Mouse (Mus musculus) spleen, adult 18-20 months (tissue): ENCODE data around the gene Ntrk3.

Experiments
- DNase-seq, 2 experiments: peaks; one replicate each; pipeline ENCODE4 v3.0.0; 2022; ENCODE audit warnings: mixed read lengths in 2 of 2

Ntrk3 gene

DNA sequence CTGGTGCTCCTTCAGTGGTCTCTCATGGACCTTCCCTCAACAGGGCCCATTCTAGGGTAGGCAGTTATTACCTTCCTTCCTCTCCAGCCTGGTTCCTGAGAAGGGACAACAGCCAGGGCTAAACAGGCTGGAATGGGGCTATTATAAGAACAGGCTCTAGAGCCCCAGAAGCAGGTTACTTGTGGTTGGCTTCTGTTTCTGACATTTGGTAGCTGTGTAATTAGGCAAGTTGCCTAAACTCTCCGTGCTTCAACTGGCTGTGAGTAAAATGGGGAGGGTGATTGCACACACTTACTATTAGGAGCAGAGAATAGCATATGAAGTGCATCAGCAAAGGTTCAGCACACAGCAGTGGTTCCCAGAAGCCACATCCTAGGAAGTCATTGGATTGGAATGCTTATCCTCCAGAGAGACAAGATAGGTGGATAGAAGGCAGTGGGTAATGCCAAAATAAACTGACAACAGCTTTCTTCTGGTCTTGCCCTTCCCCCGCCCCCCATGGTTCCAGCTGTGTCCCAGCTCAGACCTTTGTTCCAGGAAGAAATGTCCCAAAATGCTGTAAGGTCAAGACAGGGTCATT, 230.7 kb downstream of the Ntrk3 start:
- DNase-seq, result no peak

DNA sequence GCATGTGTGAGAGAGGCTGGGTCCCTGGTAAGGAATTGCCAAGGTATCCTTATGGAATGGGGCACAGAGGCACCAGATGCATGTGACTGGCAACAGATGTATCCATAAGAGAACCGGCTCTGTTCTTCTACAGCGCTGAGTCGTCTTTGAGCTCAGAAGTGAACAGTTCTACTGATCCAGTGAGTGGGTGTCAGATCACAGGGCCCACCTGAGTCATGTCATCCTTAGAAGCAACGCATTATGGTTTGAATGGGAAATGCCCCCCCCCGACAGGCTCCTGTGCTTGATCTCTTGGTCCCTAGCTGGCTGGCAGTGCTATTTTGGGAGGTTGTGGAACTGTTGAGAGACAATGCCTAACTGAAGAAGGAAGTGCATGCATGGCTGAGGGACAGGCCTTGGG, 236.9 kb downstream of the Ntrk3 start:
- no peak for DNase-seq

DNA sequence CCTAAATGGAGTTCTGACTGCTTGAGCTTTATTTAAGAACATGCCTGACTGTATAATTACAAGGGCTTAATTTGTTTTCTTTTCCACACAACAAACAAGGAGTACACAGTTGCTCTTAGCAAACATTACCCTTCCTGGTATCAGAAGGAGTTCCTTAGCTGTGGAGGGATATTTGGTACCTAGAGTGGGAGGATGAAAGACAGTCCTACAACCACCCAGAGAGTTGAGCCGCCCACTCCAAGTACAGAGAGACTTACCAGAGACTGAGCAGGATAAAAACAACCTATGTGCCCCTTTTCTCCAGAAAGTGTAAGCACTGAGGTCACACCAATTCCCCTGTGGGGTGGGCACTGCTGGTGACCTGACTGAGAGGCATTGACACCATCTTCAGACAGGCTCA, 237.8 kb downstream of the Ntrk3 start:
- DNase-seq, result no peak

DNA sequence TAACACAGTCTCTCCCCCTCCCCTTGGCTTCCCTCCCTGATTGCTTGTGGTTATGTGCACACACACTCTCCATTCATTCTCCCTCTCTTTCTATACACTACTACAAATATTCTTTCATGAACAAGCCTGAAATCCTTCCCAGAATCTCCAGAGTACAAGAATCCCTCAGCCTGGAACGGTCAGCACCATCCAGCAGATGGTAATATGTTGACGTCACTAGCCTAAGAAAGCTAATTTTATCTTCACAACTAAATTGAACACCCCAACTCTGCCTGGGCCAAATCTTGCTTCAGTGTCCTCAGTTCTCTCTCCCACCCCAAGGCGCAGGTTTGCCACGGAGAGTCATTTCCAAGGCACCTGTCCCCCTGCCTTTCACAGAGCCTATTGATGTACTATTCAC, 239.5 kb downstream of the Ntrk3 start:
- no peak for DNase-seq

DNA sequence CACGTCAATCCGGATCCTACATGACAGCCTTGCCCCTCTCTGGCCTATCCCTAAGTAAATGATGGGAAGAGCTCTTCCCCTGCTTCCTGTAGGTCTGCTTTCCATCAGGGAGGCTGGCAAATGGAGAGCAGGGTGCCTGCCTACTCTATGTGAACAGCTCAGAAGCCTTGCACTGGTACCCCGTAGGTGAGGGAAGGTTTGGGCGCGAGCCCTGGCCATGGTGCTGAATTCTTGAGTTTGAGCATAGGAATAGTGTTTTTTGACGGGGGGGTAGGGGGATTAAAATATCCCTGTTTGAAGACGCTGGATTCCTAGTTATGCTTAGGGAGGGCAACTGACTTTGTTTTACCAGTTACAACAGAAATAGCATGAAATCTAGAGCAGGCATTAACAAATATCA, 240.0 kb downstream of the Ntrk3 start:
- no peak for DNase-seq

DNA sequence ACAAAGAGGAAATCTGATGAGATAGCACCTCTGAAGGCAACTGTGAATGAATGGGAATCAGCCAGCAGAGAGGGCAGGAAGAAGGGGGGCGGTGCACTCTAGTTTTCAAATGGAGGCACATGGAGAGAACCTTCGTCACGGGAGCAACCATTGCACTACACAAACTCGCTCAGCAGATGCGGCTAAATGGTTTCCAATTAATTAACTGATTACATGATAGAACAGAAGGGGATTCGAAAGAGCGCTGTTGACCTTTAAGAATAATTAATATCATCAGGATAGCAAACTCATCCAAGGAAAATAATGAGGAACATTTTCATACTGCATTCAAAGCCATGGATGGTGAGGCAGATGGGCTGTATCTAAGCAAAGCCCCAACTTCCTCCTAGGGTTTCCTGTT, 244.2 kb downstream of the Ntrk3 start:
- DNase-seq, result no peak

DNA sequence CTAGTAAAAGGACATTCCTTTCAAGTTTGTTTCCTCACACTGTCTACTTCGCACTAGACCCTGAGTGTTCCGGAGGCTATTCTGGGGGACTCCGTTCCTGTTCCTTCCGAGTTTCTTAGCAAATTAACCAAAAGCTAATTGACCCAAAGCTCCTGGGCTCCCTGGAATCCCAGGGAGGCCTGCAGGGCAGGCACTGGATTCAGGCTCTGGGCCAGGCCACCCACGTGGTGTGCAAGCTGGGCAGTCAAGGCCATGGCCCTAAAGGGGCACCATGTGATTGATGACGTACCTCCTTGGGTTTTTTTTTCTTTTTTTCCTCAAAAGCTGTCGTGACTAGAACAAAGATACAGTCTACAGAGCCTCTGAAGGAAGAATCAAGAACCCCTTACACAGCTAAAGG, 246.6 kb downstream of the Ntrk3 start:
- no peak for DNase-seq

DNA sequence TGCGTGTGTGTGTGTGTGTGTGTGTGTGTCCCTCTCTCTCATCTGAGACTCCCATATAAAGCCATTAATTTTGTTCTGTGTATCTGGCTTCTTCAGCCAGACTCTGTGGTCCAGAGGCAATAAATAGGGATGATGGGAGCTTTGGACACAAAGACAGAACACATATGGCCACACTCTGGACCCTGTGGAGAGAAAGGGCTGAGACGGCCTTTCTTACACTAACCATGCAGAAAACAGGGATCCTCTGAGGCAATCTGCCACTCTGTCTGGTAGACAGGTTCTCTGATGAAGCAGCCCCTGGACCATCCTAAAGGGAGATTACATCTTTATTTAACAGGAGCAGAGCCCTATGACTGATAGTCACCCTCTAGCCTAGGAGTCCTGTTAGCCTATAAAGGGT, 253.5 kb downstream of the Ntrk3 start:
- no peak for DNase-seq

DNA sequence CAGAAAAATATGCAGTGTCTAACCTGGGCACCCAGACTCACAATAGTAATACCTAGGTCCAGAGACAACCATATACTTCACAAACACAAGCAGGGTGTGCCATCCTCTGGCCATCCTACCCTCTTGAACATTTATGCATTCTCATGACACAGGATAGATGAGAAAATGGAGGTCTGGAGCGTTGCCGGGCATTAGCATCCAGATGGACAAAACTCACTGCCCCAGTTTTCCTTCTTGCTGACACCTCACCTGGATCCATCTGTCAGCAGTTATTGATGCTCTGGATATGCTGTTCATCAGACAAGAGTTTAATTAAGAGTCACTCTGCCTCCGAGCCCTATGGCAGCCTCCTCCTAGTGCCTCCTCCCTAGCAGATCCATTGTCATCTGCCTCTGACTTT, 254.1 kb downstream of the Ntrk3 start:
- DNase-seq, result no peak

DNA sequence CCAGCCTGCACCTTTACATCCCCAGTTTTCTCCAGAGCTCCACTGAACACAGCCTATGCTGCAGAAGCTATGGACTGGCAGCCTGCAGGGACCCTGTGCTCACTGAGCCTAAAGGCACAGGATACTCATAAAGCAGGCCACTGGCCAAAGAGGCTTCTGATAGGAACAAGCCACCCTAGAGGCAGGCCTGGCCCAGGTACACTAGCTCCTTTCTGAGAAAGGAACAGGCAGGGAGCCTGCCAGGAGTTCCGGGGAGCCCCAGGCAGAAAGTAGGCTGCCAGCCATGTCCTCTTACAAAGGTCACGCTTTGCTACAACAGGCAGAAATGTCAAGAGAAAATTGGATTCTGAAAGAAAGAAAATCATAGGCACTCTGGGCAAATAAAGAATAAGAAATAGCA, 254.8 kb downstream of the Ntrk3 start:
- DNase-seq, result no peak

DNA sequence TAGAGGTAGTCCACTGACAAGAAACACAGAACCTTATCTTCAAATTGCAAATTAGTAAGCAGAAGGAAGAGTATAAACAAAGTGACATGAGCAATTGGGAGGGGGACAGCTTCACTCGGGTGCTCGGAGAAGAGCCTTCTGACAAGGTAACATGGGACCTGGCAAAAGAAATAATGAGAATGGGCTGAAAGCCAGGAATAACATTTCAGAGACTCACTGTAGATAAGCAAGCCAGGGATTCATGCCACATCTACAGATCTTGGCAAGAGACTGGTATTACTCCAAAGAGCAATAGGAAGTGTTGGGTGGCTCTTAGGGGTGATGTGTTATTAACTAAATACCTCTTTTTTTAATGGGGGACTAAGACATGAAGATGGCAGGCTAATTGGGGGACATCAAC, 258.9 kb downstream of the Ntrk3 start:
- no peak for DNase-seq

DNA sequence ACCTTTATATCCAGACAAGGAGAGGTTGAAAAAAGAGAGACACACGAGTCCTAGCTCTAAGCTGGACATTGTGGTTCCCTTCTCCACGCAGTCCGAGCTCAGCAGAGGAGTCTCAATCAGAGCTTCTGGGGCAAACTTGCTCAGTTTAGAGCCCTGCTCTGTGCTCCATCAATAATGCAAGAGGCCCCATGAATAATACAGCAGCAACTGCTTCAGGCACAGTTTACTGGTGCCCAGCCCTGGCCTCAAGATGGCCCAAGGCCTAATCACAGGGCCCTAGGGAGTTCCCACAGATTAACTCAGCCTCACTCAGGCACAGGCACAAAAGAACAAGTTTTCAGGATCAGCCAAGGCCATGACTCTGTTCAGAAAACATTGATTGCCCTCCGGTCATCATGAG, 266.1 kb downstream of the Ntrk3 start:
- no peak for DNase-seq

DNA sequence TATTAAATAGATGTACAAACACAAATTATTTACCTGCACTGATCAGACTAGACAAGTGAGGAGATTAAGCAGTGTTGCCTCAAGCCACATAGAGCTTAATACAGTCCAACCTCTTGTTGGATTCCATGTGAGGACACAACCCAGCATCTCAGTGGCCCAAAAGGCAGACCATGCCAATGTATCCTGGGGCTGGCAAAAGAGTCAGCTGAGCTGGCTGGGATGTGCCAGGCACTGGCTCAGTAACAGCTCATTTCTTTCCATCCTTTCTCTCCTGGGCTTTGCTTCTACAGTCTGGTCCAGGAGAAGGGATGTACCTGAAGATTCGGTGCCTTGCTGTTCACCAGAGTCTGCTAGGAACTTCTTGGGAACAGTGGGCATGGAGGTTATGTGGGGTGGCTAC, 266.5 kb downstream of the Ntrk3 start:
- no peak for DNase-seq

DNA sequence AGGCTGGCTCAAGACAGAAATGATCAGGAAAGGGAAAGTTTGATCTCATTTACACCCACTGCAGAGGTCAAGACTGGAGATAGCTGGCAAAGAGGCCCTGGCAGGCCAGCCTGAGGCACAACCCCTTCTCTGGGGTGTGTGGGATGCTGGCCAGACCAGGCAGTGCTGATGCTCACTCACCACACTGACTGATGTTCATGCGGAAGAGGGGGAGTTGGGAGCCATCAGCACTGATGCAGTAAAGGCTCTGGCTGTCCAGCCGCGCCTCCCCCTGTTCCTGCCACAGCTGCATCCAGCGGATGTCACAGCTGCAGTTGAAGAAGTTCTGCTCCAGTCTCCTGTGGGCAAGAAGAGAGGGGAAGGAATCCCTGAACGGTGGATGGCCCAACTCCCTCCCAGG, 275.2 kb downstream of the Ntrk3 start:
- DNase-seq, result no peak

DNA sequence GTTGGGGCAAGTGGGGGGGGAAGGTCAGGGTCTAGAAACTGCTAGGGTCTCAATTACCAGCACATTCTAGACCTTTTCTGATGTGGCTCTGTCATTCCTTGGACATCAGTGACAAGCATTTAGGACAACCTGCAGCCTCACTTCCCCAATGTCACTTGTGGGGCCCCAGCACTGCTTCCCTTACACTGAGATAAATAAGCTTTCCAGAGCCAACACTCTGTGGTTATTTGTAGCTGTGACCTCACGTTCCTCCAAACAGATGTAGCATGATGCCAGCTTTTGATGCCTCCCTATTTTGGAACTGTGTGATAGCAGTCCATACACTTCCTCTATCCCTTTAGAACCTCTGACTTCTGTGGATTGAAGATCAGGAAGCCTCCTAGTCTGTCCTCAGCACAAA, 278.8 kb downstream of the Ntrk3 start:
- no peak for DNase-seq

DNA sequence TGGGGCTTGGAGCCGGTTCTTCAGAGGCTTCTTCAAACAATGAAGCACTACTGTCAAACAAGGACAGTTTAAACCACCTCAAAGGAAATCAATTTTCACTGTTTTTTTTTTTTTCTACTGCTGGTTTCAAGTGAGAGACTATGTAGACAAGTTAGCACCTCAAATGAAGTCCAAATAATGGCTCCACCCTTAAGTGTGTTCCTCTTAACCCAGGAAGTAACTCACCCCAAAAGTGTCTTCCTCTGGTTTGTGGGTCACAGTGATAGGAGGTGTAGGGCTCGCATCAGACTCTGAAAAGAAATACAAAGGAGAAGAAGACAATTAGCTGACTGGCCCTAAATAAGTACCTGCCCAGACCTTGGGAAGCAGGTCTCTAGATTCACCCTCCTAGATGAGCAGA, 286.1 kb downstream of the Ntrk3 start:
- DNase-seq, result no peak

DNA sequence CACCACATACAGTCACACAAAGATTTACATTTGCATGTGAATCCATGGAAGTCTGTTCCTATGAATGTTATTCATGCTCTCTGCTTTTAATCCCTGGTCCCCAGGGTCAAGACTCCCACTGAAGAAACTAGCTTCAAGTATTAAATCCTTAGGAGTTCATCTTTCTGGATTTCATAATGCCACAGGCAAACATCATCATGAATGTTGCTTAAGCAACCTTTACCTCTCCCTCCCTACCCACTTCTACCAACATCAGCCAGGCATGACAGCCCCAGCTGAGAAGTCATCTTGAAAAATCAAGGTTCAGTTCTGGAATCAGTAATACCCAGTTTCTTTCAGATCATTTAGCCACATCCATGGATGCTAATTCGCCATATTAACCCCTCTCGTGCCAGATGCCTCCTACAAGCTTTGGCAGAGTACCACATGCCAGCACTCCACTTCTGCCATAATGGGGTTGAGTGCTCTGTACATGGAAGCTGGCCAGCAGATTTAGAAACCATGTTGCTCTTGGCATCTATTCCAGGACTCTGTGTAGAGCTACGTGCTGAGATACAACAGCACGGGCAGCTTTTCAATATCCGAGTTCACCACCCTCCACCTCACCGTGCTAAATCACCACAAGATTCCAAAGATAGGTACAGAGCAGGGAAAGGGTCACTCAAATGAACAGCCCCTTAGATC, 287.8 kb downstream of the Ntrk3 start:
- no peak for DNase-seq

DNA sequence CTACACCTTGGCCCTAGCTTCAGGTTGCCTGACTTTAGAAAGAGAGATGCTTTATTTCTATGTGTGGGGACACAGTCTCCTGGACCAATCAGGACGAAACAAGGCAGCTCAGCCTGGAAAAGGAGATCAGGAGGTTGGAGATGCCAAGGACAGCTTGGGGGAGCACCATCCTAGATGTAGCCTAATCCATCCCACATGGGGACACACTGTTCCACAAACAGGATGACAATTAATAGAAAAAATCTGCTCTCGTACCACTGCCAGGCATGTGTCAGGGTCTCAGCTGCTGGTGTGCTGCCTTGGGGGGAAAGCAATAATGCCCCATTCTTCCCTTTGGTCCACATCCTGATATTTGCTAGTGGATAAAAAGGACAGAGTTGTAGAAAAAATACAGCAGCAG, 289.0 kb downstream of the Ntrk3 start:
- no peak for DNase-seq

DNA sequence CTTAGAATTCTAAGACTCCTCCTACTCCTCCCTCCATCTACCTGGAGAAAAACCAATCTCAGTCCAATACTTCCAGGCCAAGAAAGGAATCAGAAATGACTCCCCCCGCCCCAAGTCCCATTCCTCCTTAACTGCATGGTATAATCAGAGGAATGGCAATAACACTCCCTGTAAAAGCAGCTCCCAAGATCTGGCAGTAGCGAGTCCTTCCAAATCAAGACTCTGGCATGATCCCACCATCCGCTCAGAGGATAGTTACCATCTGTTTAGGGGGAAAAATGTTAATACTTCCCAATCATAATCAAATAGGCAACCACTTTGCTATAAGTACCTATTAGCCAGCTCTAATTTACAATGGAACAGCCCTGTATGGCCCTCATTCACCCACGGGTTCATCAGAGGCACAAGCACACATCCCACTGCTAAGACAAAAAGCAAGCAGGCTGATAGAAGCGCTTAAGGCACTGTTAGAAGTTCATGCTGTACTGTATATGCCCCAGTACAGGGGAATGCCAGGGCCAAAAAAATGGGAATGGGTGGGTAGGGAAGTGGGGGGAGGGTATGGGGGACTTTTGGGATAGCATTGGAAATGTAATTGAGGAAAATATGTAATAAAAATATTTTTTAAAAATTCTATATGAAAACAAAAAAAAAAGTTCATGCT, 294.3 kb downstream of the Ntrk3 start:
- no peak for DNase-seq

DNA sequence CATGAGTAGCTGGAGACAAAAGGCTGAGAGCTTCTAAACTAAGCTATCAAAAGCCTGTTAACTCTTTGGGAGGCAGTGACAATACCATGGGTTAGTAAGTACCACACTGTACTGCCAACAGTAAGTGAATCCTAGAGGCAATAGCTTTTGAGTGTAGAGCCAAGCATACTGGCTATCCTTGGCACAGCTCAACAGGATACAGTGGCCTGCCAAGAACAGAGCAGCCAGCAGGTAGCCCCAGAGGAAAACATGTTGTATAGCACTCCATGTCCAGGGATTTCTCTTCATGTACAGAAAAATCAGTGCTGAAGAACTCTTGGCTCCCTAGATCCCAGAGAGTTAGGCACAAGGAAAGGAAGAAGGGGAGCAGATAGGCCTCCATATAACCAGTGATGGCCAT, 296.1 kb downstream of the Ntrk3 start:
- DNase-seq, result no peak

DNA sequence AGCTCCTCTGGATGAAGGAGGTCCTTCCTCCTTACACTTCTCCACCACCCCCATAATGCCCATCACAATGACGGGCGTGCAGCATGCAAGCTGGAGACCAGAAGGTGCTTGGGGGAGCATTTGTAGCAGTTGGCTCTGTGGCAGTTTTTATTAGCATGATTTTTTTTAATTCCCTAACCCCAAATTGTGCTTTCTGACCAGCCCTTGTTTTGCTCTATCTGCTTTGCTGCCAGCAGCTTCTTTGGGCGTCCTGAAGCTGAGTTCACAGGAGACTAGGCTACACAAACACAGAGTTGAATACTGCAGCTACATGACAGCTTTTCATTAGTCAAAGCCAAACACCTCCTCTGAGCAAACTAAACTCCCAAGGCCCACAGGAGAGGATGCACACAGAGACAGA, 296.9 kb downstream of the Ntrk3 start:
- DNase-seq, result no peak

DNA sequence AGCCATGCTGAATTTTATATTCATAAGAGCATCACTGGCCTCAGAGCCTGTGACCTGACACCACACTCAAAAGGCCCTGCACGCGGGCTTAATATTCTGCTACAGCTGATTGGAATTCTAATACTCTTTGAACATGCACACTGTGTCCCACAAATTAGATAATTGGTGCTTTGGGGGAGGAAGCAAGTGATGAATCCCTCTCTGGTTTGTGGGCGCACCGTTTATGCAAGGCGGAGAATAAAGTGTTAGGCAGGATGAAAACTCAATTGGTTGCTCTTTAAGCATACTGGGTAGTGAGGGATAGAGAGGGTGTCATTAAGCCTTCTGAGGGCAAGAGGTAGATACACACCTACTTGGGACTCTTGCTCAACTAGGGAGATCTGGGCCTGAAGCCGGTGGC, 297.3 kb downstream of the Ntrk3 start:
- no peak for DNase-seq

DNA sequence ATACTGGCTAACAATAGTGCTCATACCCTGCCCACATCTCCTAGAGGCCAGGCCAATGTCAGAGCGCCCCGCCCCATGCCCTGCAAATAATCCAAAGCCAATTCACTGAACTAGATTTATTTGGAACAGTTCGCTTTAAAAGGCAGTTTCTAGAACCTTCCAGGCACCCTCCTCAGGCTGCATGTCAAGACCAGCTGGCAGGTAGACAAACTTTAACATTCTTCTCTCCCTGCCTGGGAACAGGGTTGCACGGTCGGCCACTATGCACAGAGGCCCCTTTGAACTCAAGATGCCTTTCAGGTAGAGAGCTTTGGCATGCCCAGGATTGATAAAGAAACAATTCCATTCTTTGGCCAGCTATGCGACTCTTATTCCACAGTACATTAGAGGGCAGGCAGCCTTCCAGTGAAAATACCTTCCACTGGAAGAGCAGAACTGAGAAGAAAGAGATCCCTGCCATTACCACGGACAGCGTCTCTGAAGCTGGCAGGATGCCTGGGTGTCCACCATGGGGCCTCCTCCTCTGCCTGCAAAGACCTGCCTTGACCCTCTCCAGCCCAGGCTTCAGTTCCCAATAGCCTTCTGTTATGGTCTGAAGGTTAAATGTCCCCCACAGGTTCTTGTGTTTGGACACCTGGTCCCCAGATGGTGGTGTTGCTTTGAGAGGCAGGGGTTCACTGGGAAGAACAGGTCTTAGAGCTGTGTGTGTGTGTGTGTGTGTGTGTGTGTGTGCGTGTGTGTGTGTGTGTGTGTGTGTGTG, 298.3 kb downstream of the Ntrk3 start:
- DNase-seq, result no peak

DNA sequence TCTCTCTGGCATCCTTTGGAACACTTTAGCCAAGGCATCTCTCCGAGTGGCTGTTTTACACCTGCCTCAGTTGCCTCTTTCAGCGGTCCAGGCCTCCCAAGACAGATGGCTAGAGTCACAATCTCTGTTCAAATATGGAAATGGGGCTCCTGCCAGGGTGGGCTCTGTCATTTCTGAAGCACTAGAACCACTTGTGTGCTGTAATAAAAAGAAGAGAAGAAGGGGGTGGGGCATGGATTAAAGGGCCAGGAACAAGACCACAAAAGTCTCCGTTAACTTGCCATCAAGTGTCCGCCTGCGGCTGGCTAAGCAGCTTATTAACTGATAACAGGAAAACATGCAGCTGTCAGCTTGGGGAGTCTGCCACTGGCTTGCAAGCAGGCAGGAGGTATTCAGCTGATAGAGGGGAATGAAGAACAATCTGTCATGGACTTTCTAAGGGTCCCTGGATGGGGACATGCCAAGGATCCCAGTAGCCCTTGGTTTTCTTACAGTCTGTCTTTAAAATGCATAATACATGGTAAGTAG, 304.1 kb downstream of the Ntrk3 start:
- DNase-seq, result no peak
